Mouse (Mus musculus) midbrain, embryonic 16.5 days (tissue): ENCODE measurements around the gene Fcgr3. TPM values are rescaled to one million over a fixed set of nuclear protein-coding genes. Genes with fewer than 3 reads are reported as not detected.
"Not testable (repeated sequence)": the region's sequence is repeated elsewhere in the genome, so short reads cannot be mapped to it uniquely, and the experiment has no call there.

Source experiments
- ATAC-seq: fragments of 200-750 bp; cut with Nextera tagmentation; 2 replicates; pipeline ENCODE4 v1.8.0; 2017; ENCODE audit warnings: moderate TSS enrichment
- H3K27ac ChIP-seq: fragments of 300-500 bp; sonication (generic); 2 replicates; pipeline ENCODE4 v1.5.1; 2014; ENCODE audit warnings: mild to moderate bottlenecking, low read length, mixed read lengths
- H3K27me3 ChIP-seq: fragments of 300-500 bp; sonication (generic); 2 replicates; pipeline ENCODE4 v1.6.1; 2014; ENCODE audit warnings: low read depth, low read length, mixed read lengths; ENCODE audit not compliant: control insufficient read depth, insufficient read depth
- H3K36me3 ChIP-seq: fragments of 300-500 bp; sonication (generic); 2 replicates; pipeline ENCODE4 v1.6.1; 2014; ENCODE audit warnings: mild to moderate bottlenecking, low read length, moderate library complexity, mixed read lengths; ENCODE audit not compliant: control insufficient read depth, insufficient read depth
- H3K4me1 ChIP-seq: fragments of 300-500 bp; sonication (generic); 2 replicates; pipeline ENCODE4 v1.6.1; 2014; ENCODE audit warnings: mild to moderate bottlenecking, low read length, mixed read lengths; ENCODE audit not compliant: control insufficient read depth, insufficient read depth
- H3K4me2 ChIP-seq: fragments of 300-500 bp; sonication (generic); 2 replicates; pipeline ENCODE4 v1.6.1; 2014; ENCODE audit warnings: mild to moderate bottlenecking, low read length, mixed read lengths
- H3K4me3 ChIP-seq: fragments of 300-500 bp; sonication (generic); 2 replicates; pipeline ENCODE4 v1.5.1; 2014; ENCODE audit warnings: low read depth, mild to moderate bottlenecking, low read length, moderate library complexity, mixed read lengths
- H3K9ac ChIP-seq: fragments of 300-500 bp; sonication (generic); 2 replicates; pipeline ENCODE4 v1.6.1; 2014; ENCODE audit warnings: low read depth, low read length, mixed read lengths
- H3K9me3 ChIP-seq: fragments of 300-500 bp; sonication (generic); replicated peaks from 2 replicates; pipeline ENCODE4 v1.6.1; 2014; ENCODE audit warnings: mild to moderate bottlenecking, low read length, mixed read lengths; ENCODE audit not compliant: control insufficient read depth, poor library complexity, severe bottlenecking
- WGBS: fragments of 180-500 bp; shearing (Covaris S2); extraction: QIAGEN DNeasy Blood & Tissue Kit; methylation state at CpG from one replicate; pipeline ENCODE4 v1.1.7; 2014; 5-methylcytosine and 5-hydroxymethylcytosine counted together
- polyA plus RNA-seq: library from polyadenylated mRNA; unstranded; fragments of >200 nt; fragmentation: Nextera tagmentation; extraction: Ambion mirVana; gene quantifications from 2 replicates; pipeline ENCODE4 v1.2.1, GENCODE M21; 2015

Fcgr3 gene
- 6.8 and 9.0 TPM in 2 replicates for polyA plus RNA-seq

- 1% methylated on average over 38 of the region's 75 CpGs for WGBS
Measured at GRCm38 (mm10) chr1:171064491-171065242, at the start of gene Fcgr3. Gene Fcgr3 (minus strand): TSS chr1:171064935.

GRCm38 (mm10) chr1:171113873-171114299 is 49.2 kb upstream of the Fcgr3 start, which contains the start of gene Cfap126:
Gene Cfap126 (plus strand): TSS chr1:171113918.
- H3K4me2 ChIP-seq = peak within 1 kb of the TSS; percentile 86
- no peaks in the 10 kb centered on the region for H3K36me3 ChIP-seq
- no peak for ATAC-seq
- 1% methylated on average over 24 of the region's 24 CpGs for WGBS
- H3K4me3 ChIP-seq = peak within 1 kb of the TSS; percentile 45
- H3K4me1 ChIP-seq = peaks cover 12% of the 10 kb centered on the region; the same call in 1 of the 2 replicates
- peak within 1 kb of the TSS; percentile 68 for H3K9ac ChIP-seq
- H3K9me3 ChIP-seq = no peaks in the 10 kb centered on the region
- H3K27me3 ChIP-seq = no peaks in the 10 kb centered on the region
- no peak within 1 kb of the TSS for H3K27ac ChIP-seq

More at GRCm38 (mm10) chr1:171064491-171065242, at the start of gene Fcgr3:
- peaks cover 25% of the 10 kb centered on the region for H3K27me3 ChIP-seq
- not testable (repeated sequence) for H3K9me3 ChIP-seq, H3K27ac ChIP-seq, H3K36me3 ChIP-seq, H3K4me1 ChIP-seq, H3K9ac ChIP-seq
- ATAC-seq = peak; percentile 54
- H3K4me3 ChIP-seq = peak within 1 kb of the TSS; percentile 31
- H3K4me2 ChIP-seq = peak within 1 kb of the TSS; percentile 53

GRCm38 (mm10) chr1:171112986-171113385 is 48.3 kb upstream of the Fcgr3 start:
- 80% methylated on average over 4 of the region's 4 CpGs for WGBS
- H3K4me3 ChIP-seq = no peak overlapping the region
- H3K9me3 ChIP-seq = no peaks in the 10 kb centered on the region
- H3K4me2 ChIP-seq = no peak overlapping the region
- no peak for ATAC-seq
- peaks cover 12% of the 10 kb centered on the region; the same call in 1 of the 2 replicates for H3K4me1 ChIP-seq
- H3K27me3 ChIP-seq = no peaks in the 10 kb centered on the region
- no peak overlapping the region for H3K27ac ChIP-seq
- no peak overlapping the region for H3K9ac ChIP-seq
- H3K36me3 ChIP-seq = no peaks in the 10 kb centered on the region

GRCm38 (mm10) chr1:171111781-171112575 is 47.2 kb upstream of the Fcgr3 start:
- 2% methylated on average over 15 of the region's 15 CpGs for WGBS
- peak overlapping the region; percentile 43; the same call in 1 of the 2 replicates for H3K27ac ChIP-seq
- peak; percentile 6; the same call in 1 of the 2 replicates for ATAC-seq
- peaks cover 12% of the 10 kb centered on the region; the same call in 1 of the 2 replicates for H3K4me1 ChIP-seq
- H3K4me3 ChIP-seq = peak overlapping the region; percentile 52
- no peaks in the 10 kb centered on the region for H3K9me3 ChIP-seq
- no peaks in the 10 kb centered on the region for H3K27me3 ChIP-seq
- H3K36me3 ChIP-seq = no peaks in the 10 kb centered on the region
- peak overlapping the region; percentile 27 for H3K9ac ChIP-seq
- peak overlapping the region; percentile 63 for H3K4me2 ChIP-seq

- peak overlapping the region; percentile 87 for H3K27ac ChIP-seq
- under 1% methylated on average over 38 of the region's 38 CpGs for WGBS
- ATAC-seq = peak; percentile 93
- H3K36me3 ChIP-seq = no peaks in the 10 kb centered on the region
- H3K27me3 ChIP-seq = no peaks in the 10 kb centered on the region
- H3K4me2 ChIP-seq = peak overlapping the region; percentile 63
- peak overlapping the region; percentile 52 for H3K4me3 ChIP-seq
- no peaks in the 10 kb centered on the region for H3K9me3 ChIP-seq
- peak overlapping the region; percentile 63 for H3K9ac ChIP-seq
- peaks cover 12% of the 10 kb centered on the region; the same call in 1 of the 2 replicates for H3K4me1 ChIP-seq
Measured at GRCm38 (mm10) chr1:171111020-171111780, 46.5 kb upstream of the Fcgr3 start.

GRCm38 (mm10) chr1:171110659-171111019 is 45.9 kb upstream of the Fcgr3 start:
- peak overlapping the region; percentile 63 for H3K4me2 ChIP-seq
- no peaks in the 10 kb centered on the region for H3K27me3 ChIP-seq
- peak; percentile 61 for ATAC-seq
- H3K9ac ChIP-seq = peak overlapping the region; percentile 63
- H3K36me3 ChIP-seq = no peaks in the 10 kb centered on the region
- H3K4me3 ChIP-seq = peak overlapping the region; percentile 52
- peaks cover 12% of the 10 kb centered on the region; the same call in 1 of the 2 replicates for H3K4me1 ChIP-seq
- peak overlapping the region; percentile 87 for H3K27ac ChIP-seq
- WGBS = 6% methylated on average over 15 of the region's 15 CpGs
- H3K9me3 ChIP-seq = no peaks in the 10 kb centered on the region

GRCm38 (mm10) chr1:171109620-171110019 is 44.9 kb upstream of the Fcgr3 start:
- Histone ChIP-seq H3K9me3 (no peaks in the 10 kb centered on the region), H3K27me3 (no peaks in the 10 kb centered on the region), H3K36me3 (no peaks in the 10 kb centered on the region), H3K9ac (no peak overlapping the region), H3K4me1 (peaks cover 12% of the 10 kb centered on the region; the same call in 1 of the 2 replicates), H3K4me3 (no peak overlapping the region), H3K27ac (no peak overlapping the region), H3K4me2 (no peak overlapping the region)
- 34% methylated on average over 9 of the region's 9 CpGs for WGBS
- no peak for ATAC-seq

- Histone ChIP-seq H3K9ac (no peak overlapping the region), H3K9me3 (no peaks in the 10 kb centered on the region), H3K4me1 (peaks cover 12% of the 10 kb centered on the region; the same call in 1 of the 2 replicates), H3K27ac (no peak overlapping the region), H3K4me2 (no peak overlapping the region), H3K36me3 (no peaks in the 10 kb centered on the region), H3K27me3 (no peaks in the 10 kb centered on the region), H3K4me3 (no peak overlapping the region)
- WGBS = 68% methylated on average over 6 of the region's 6 CpGs
- ATAC-seq = no peak
Measured at GRCm38 (mm10) chr1:171105226-171105625, 40.5 kb upstream of the Fcgr3 start.
